Mouse (Mus musculus): ENCODE data around the gene Sct. TPM values are rescaled to one million over a fixed set of nuclear protein-coding genes. Genes with fewer than 3 reads are reported as not detected.

Gene Sct
- total RNA-seq, 2 experiments from 2014 or later, result not detected

DNA sequence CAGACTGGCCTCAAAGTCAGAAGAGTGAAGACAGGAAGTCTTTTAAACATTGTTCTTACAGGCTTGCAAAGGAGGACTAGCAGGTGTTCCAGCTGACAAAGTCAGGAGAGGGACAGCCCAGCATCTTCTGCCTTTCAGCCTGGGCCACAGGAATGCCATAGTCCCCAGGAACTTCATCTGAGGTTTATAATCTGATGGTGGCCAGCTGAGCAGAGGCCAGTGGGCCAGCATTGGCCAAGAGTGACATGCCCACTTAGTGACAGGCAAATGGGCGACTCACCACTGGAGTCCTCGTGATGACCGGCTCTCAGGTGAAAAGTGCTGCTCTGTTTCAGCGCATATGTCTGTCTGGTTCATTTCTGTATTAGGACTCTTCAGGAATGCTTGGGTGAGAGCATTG is 48.4 kb downstream of the Sct start:
- no peak for DNase-seq (ENCODE audit: low spot score)

DNA sequence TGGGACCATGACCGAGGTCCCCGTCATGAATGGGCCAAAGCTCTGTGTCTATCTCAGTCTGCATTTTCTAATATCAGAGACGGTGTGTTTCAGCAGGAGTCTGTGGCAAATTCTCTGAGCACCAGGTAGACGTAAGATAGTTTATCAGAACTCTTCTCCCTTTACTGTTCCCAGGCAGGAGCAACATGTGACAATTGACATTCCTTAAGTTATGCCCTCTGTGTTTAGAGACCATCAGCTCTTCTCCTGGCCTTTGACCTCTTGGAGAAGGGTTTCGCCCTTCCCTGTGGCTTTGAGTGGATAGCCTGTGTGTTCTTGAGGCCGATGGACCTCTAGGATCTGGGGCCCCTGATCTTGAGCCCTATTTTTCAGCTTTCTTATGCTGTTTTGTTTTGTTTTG is 49.2 kb downstream of the Sct start:
- no peak for DNase-seq (ENCODE audit: low spot score)

Other genes starting within 250 kb of the Sct start
- gene B4galnt4, start 218.0 kb downstream of the Sct start, total RNA-seq (2021), result not detected
- not detected for gene Pkp3, start 200.9 kb downstream of the Sct start, total RNA-seq (2021)
- 1 to 10 TPM; 1.1 to 2.9 TPM for gene Sigirr, start 178.6 kb downstream of the Sct start, total RNA-seq (2021)
- not detected for gene Ano9, start 161.3 kb downstream of the Sct start, total RNA-seq (2021)
- gene Ptdss2, start 156.8 kb downstream of the Sct start, total RNA-seq (2021), result 10 to 100 TPM; 20.2 to 21.1 TPM
- gene Rnh1, start 106.3 kb downstream of the Sct start, total RNA-seq (2021), result 10 to 100 TPM; 49.3 to 52.9 TPM
- 100 to 1,000 TPM; 109 to 117 TPM for gene Hras, start 85.1 kb downstream of the Sct start, total RNA-seq (2021)
- gene Lrrc56, start 85.0 kb downstream of the Sct start, total RNA-seq (2021), result 1 to 10 TPM; 1.6 to 1.7 TPM
- gene Lmntd2, start 65.1 kb downstream of the Sct start, total RNA-seq (2021), result not detected
- gene Rassf7, start 63.3 kb downstream of the Sct start, total RNA-seq (2021), result under 1 TPM; 0.24 to 0.48 TPM
- 10 to 100 TPM; 19.5 to 24.8 TPM for gene Phrf1, start 50.3 kb downstream of the Sct start, total RNA-seq (2021)
- 1 to 10 TPM in 1 of 2 experiments, under 1 TPM in 1; 0.25 to 1.4 TPM for gene Irf7, start 12.7 kb downstream of the Sct start, total RNA-seq (2021)
- not detected for gene Cdhr5, start 2.3 kb downstream of the Sct start, total RNA-seq (2021)
- gene Drd4, start 12.9 kb upstream of the Sct start, total RNA-seq (2021), result not detected
- 10 to 100 TPM in 1 of 2 experiments, 1 to 10 TPM in 1; 8.9 to 13.2 TPM for gene Deaf1, start 48.6 kb upstream of the Sct start, total RNA-seq (2021)
- gene Tmem80, start 48.6 kb upstream of the Sct start, total RNA-seq (2021), result 10 to 100 TPM; 13.7 to 13.9 TPM
- 1 to 10 TPM; 1.1 to 2.3 TPM for gene Eps8l2, start 59.7 kb upstream of the Sct start, total RNA-seq (2021)
- gene Taldo1, start 113.1 kb upstream of the Sct start, total RNA-seq (2021), result 10 to 100 TPM; 84.5 to 85.6 TPM
- gene Gatd1, start 135.0 kb upstream of the Sct start, total RNA-seq (2021), result 1 to 10 TPM; 6.6 to 7.5 TPM
- under 1 TPM; 0.39 to 0.47 TPM for gene Cend1, start 150.4 kb upstream of the Sct start, total RNA-seq (2021)
- gene Slc25a22, start 158.8 kb upstream of the Sct start, total RNA-seq (2021), result 10 to 100 TPM; 18.2 to 21.3 TPM
- under 1 TPM; 0.09 to 0.14 TPM for gene Pidd1, start 164.9 kb upstream of the Sct start, total RNA-seq (2021)
- gene Rplp2, start 168.2 kb upstream of the Sct start, total RNA-seq (2021), result 100 to 1,000 TPM; 526 to 630 TPM
- gene Pnpla2, start 176.1 kb upstream of the Sct start, total RNA-seq (2021), result 100 to 1,000 TPM; 288 to 309 TPM
- gene Cracr2b, start 182.0 kb upstream of the Sct start, total RNA-seq (2021), result 1 to 10 TPM; 7.2 to 8.9 TPM
- 10 to 100 TPM; 82.6 to 90.7 TPM for gene Cd151, start 188.3 kb upstream of the Sct start, total RNA-seq (2021)
- gene Polr2l, start 196.0 kb upstream of the Sct start, total RNA-seq (2021), result 10 to 100 TPM; 62.0 to 64.3 TPM
- gene Tspan4, start 196.1 kb upstream of the Sct start, total RNA-seq (2021), result 1 to 10 TPM; 6.6 to 7.1 TPM